Mouse (Mus musculus) erythroblast, embryonic 14.5 days (primary cell): ENCODE measurements around the gene Ephb1.

ENCODE experiments used
- GATA1 ChIP-seq: IDR thresholded peaks from 2 replicates; pipeline ENCODE4 v1.6.1; 2012; ENCODE audit warnings: low read length, inconsistent platforms, mixed read lengths
- TAL1 ChIP-seq: IDR thresholded peaks from 3 replicates; pipeline ENCODE4 v1.6.1; 2012; ENCODE audit warnings: low read length, inconsistent platforms, mixed read lengths

GRCm38 (mm10) chr9:102309278-102309677 is 45.2 kb downstream of the Ephb1 start:
- TF ChIP-seq GATA1 (no peak), TAL1 (no peak)
